Mouse (Mus musculus) limb, embryonic 10.5 days (tissue): Measurements from ENCODE around the gene Slc1a1. TPM values are rescaled to one million over a fixed set of nuclear protein-coding genes. Genes with fewer than 3 reads are reported as not detected.

Source experiments
- DNase-seq: peaks from one replicate; pipeline ENCODE4 v3.0.0-alpha.2; 2017; ENCODE audit warnings: low spot score
- H3K27ac ChIP-seq: fragments of 300-500 bp; sonication (generic); 2 replicates; pipeline ENCODE4 v1.5.1; 2016; ENCODE audit warnings: mild to moderate bottlenecking
- H3K27me3 ChIP-seq: fragments of 300-500 bp; sonication (generic); 2 replicates; pipeline ENCODE4 v1.6.1; 2016; ENCODE audit warnings: low read depth, mild to moderate bottlenecking; ENCODE audit not compliant: poor library complexity, severe bottlenecking
- H3K36me3 ChIP-seq: fragments of 300-500 bp; sonication (generic); 2 replicates; pipeline ENCODE4 v1.6.1; 2016; ENCODE audit warnings: mild to moderate bottlenecking, moderate library complexity
- H3K4me1 ChIP-seq: fragments of 300-500 bp; sonication (generic); 2 replicates; pipeline ENCODE4 v1.6.1; 2016
- H3K4me3 ChIP-seq: fragments of 300-500 bp; sonication (generic); 2 replicates; pipeline ENCODE4 v1.5.1; 2016; ENCODE audit warnings: mild to moderate bottlenecking, moderate library complexity
- H3K9me3 ChIP-seq: fragments of 300-500 bp; sonication (generic); replicated peaks from 2 replicates; pipeline ENCODE4 v1.6.1; 2016; ENCODE audit warnings: mild to moderate bottlenecking
- WGBS: fragments of 180-500 bp; shearing (Covaris S2); methylation state at CpG from one replicate; pipeline ENCODE4 v1.1.7; 2016; 5-methylcytosine and 5-hydroxymethylcytosine counted together
- polyA plus RNA-seq: library from polyadenylated mRNA; unstranded; fragments of >200 nt; fragmentation: Nextera tagmentation; extraction: Ambion mirVana; gene quantifications from 2 replicates; pipeline ENCODE4 v1.2.1, GENCODE M21; 2016

Gene Slc1a1
- polyA plus RNA-seq, 1 experiment from 2014 or later = 0.13 TPM

- H3K27ac ChIP-seq = no peak overlapping the region
- no peak overlapping the region for H3K4me3 ChIP-seq
- H3K9me3 ChIP-seq = no peaks in the 10 kb centered on the region
- H3K36me3 ChIP-seq = no peaks in the 10 kb centered on the region
- no peak for DNase-seq
- no peaks in the 10 kb centered on the region for H3K27me3 ChIP-seq
- no peaks in the 10 kb centered on the region; the same call in 1 of the 2 replicates for H3K4me1 ChIP-seq
- WGBS = 88% methylated on average over 1 of the region's 1 CpGs
Observed at GRCm38 (mm10) chr19:28865501-28865900, 30.7 kb downstream of the Slc1a1 start.

DNA sequence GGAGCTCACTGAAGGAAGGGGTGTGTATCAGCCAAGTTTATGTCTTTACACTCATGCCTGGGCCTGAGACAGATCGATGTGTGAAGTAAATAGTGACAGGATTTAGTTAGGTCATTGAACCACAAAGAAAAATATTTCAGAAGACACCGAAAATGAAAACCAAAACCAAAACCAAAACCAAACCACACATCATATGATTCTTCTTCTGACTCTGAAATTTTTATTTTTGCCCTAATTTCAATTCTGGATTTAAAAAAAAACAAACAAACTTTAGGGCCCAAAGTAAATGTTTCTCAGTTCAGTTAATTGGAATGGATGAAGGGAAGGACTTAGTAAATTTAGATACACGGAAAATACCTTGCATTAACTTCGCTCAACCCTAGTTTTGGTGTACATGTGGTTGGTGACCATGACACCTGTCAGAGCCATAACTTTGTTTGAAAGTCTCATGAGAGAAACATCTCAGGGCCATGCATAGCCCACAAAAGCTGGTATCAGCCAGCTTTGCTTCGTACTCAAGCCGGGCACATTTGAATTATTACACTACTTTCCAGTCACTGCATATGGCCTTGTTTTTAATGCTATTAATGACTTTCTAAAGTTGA is 34.5 kb downstream of the Slc1a1 start:
- Histone ChIP-seq H3K36me3 (no peaks in the 10 kb centered on the region), H3K4me3 (no peak overlapping the region), H3K9me3 (no peaks in the 10 kb centered on the region), H3K27me3 (no peaks in the 10 kb centered on the region), H3K4me1 (no peaks in the 10 kb centered on the region; the same call in 1 of the 2 replicates), H3K27ac (no peak overlapping the region)
- WGBS = 94% methylated on average over 6 of the region's 6 CpGs
- no peak for DNase-seq

- no peaks in the 10 kb centered on the region; the same call in 1 of the 2 replicates for H3K4me1 ChIP-seq
- no peak overlapping the region for H3K4me3 ChIP-seq
- H3K27ac ChIP-seq = no peak overlapping the region
- WGBS = 72% methylated on average over 2 of the region's 2 CpGs
- no peaks in the 10 kb centered on the region for H3K27me3 ChIP-seq
- DNase-seq = no peak
- no peaks in the 10 kb centered on the region for H3K9me3 ChIP-seq
- no peaks in the 10 kb centered on the region for H3K36me3 ChIP-seq
Observed at GRCm38 (mm10) chr19:28870351-28870750, 35.5 kb downstream of the Slc1a1 start.

GRCm38 (mm10) chr19:28879476-28879875 is 44.6 kb downstream of the Slc1a1 start:
- no peaks in the 10 kb centered on the region for H3K27me3 ChIP-seq
- no peak overlapping the region for H3K27ac ChIP-seq
- no peaks in the 10 kb centered on the region for H3K9me3 ChIP-seq
- no peak for DNase-seq
- H3K4me1 ChIP-seq = no peaks in the 10 kb centered on the region
- H3K4me3 ChIP-seq = no peak overlapping the region
- WGBS = 84% methylated on average over 2 of the region's 2 CpGs
- no peaks in the 10 kb centered on the region for H3K36me3 ChIP-seq

- WGBS = 62% methylated on average over 1 of the region's 1 CpGs
- no peaks in the 10 kb centered on the region for H3K9me3 ChIP-seq
- H3K36me3 ChIP-seq = no peaks in the 10 kb centered on the region
- no peaks in the 10 kb centered on the region for H3K4me1 ChIP-seq
- no peak overlapping the region for H3K4me3 ChIP-seq
- no peaks in the 10 kb centered on the region for H3K27me3 ChIP-seq
- DNase-seq = peak; percentile 45
- no peak overlapping the region for H3K27ac ChIP-seq
Observed at GRCm38 (mm10) chr19:28883126-28883525, 48.3 kb downstream of the Slc1a1 start.

- H3K9me3 ChIP-seq = no peaks in the 10 kb centered on the region
- H3K4me3 ChIP-seq = no peak overlapping the region
- H3K27ac ChIP-seq = no peak overlapping the region
- no peaks in the 10 kb centered on the region for H3K36me3 ChIP-seq
- 79% methylated on average over 1 of the region's 1 CpGs for WGBS
- no peak for DNase-seq
- peaks cover 3% of the 10 kb centered on the region; the same call in 1 of the 2 replicates for H3K4me1 ChIP-seq
- H3K27me3 ChIP-seq = no peaks in the 10 kb centered on the region
Observed at GRCm38 (mm10) chr19:28888496-28888895, 53.6 kb downstream of the Slc1a1 start.

DNA sequence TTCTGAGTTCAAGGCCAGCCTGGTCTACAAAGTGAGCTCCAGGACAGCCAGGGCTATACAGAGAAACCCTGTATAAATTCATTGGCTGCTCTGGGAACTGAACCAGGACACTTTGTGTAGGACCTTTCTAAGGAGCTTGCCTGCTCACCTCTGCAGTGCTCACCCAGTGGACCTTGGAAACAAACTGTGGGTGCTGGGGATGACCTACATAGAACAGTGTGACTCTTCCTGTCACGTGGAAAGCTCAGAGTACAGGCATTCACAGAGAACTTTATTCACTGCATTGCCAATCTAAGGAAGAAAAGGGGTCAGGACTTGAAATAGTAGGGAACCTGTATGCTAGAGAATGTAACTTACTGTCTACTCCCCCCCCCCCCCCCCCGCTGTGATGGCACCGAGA is 54.4 kb downstream of the Slc1a1 start:
- DNase-seq = no peak
- 59% methylated on average over 3 of the region's 3 CpGs for WGBS
- H3K9me3 ChIP-seq = no peaks in the 10 kb centered on the region

DNA sequence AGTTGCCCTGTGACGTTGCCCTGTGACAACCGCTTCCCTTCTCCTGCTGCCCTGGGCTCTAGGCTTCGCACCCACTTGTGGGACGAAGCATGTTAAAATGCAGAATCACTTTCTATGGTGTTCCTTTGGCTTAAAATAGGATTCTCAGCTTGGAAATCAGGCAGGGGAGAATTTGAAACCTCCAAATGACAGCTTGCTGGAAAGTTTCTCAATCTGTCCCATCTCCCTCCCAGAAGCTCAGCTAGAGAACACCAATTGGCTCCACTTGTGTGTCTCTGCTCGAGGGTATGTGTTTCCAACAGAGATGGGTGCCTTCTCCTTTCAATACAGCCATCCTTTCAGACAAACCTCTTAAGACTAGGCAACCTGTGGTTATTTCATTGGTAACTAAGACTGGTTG is 56.4 kb downstream of the Slc1a1 start:
- H3K4me3 ChIP-seq = no peak overlapping the region
- no peaks in the 10 kb centered on the region for H3K9me3 ChIP-seq
- H3K36me3 ChIP-seq = no peaks in the 10 kb centered on the region
- H3K4me1 ChIP-seq = peaks cover 6% of the 10 kb centered on the region; the same call in 1 of the 2 replicates
- no peak overlapping the region for H3K27ac ChIP-seq
- H3K27me3 ChIP-seq = no peaks in the 10 kb centered on the region
- WGBS = 60% methylated on average over 5 of the region's 5 CpGs
- DNase-seq = no peak

More for the DNA sequence above, 54.4 kb downstream of the Slc1a1 start:
- H3K27me3 ChIP-seq = no peaks in the 10 kb centered on the region
- no peak overlapping the region for H3K27ac ChIP-seq
- peaks cover 6% of the 10 kb centered on the region; the same call in 1 of the 2 replicates for H3K4me1 ChIP-seq
- H3K36me3 ChIP-seq = no peaks in the 10 kb centered on the region
- H3K4me3 ChIP-seq = no peak overlapping the region

DNA sequence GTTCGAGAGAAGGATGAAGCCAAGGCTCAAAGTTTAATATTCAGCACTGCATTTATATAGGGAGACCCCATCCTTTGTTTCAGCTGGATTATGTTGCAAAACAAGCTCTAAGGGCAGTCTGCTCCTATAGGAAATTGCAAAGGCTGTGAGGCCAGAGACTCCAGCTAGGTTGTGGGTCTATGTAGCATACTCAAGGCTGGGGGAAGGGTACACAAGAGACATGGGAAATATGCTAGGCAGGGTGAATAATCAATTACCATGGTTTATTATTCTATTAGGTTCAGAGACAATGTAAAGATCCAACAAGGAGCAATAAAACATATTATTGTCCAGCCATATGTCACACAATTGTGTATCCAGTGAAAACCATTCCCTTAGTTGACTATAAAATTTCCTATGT is 57.0 kb downstream of the Slc1a1 start:
- H3K9me3 ChIP-seq = no peaks in the 10 kb centered on the region
- peaks cover 6% of the 10 kb centered on the region; the same call in 1 of the 2 replicates for H3K4me1 ChIP-seq
- 97% methylated on average over 1 of the region's 1 CpGs for WGBS
- H3K27ac ChIP-seq = no peak overlapping the region
- H3K4me3 ChIP-seq = no peak overlapping the region
- no peak for DNase-seq
- H3K27me3 ChIP-seq = no peaks in the 10 kb centered on the region
- no peaks in the 10 kb centered on the region for H3K36me3 ChIP-seq

DNA sequence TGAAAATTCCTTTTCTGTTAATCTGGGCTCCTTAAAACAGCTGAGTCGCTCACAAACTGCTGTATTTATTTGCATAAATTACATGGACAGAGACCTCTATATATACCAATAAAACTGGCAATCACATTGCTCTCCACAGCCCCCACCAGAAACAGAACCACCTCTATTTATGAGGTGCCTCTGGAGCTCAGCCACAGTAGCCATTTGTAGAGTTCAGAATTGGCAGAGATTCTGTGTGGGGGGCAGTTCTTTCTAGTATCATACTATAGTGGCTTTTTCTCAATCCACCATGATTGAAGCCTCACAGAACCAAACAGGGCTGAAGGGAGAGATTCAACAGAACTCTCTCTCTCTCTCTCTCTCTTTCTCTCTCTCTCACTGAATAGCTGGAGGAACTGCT is 61.8 kb downstream of the Slc1a1 start:
- 79% methylated on average over 1 of the region's 1 CpGs for WGBS
- H3K4me3 ChIP-seq = no peak overlapping the region
- H3K4me1 ChIP-seq = peaks cover 6% of the 10 kb centered on the region; the same call in 1 of the 2 replicates
- no peaks in the 10 kb centered on the region for H3K9me3 ChIP-seq
- H3K27me3 ChIP-seq = no peaks in the 10 kb centered on the region
- H3K27ac ChIP-seq = no peak overlapping the region
- no peak for DNase-seq
- H3K36me3 ChIP-seq = no peaks in the 10 kb centered on the region

DNA sequence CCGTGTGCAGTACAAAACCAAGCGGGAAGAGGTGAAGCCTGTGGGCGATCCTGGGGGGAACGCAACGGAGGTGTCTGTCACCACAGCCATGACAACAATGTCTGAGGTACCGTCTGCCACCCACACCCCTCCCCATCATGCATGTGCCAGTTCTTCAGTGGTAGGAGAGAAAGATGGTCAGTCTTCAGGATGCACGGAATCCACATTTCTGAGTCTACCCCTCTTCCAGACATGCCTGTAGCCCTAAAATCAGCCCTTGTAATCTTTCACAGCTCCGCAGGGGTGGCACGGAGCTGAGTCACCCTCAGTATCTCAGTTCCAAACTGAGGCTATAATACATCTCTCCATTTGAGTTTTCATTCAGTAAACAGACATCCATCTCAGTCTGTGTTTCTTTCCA is 62.6 kb downstream of the Slc1a1 start:
- Histone ChIP-seq H3K27ac (no peak overlapping the region), H3K27me3 (no peaks in the 10 kb centered on the region), H3K4me1 (peaks cover 6% of the 10 kb centered on the region; the same call in 1 of the 2 replicates), H3K9me3 (no peaks in the 10 kb centered on the region), H3K36me3 (no peaks in the 10 kb centered on the region), H3K4me3 (no peak overlapping the region)
- DNase-seq = no peak
- WGBS = 89% methylated on average over 9 of the region's 9 CpGs

DNA sequence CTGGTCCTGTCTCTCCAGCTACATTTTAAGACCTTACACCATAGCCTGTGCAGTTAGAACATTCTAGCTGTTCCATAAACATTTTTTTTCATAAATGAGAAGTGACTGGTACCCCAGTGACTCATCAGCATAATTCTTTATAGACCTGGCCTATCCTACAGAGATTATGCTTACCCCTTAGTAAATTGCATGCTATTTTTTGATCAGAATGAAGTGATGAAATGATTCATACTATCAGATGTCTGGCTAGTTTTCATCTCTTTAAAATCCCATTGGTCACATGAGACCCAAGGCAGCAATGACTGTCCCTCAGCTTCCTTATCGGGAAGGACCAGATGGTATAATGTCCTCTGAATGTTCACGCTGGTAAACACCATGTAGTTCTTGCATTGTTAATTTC is 65.9 kb downstream of the Slc1a1 start:
- Histone ChIP-seq H3K4me3 (no peak overlapping the region), H3K27me3 (no peaks in the 10 kb centered on the region), H3K36me3 (no peaks in the 10 kb centered on the region), H3K9me3 (no peaks in the 10 kb centered on the region), H3K27ac (no peak overlapping the region), H3K4me1 (peaks cover 5% of the 10 kb centered on the region; the same call in 1 of the 2 replicates)
- no peak for DNase-seq
- WGBS = 96% methylated on average over 2 of the region's 2 CpGs

- Histone ChIP-seq H3K4me1 (peaks cover 7% of the 10 kb centered on the region), H3K27ac (no peak overlapping the region), H3K9me3 (no peaks in the 10 kb centered on the region), H3K4me3 (no peak overlapping the region), H3K36me3 (no peaks in the 10 kb centered on the region), H3K27me3 (no peaks in the 10 kb centered on the region)
- WGBS = 71% methylated on average over 2 of the region's 2 CpGs
- no peak for DNase-seq
Observed at GRCm38 (mm10) chr19:28902111-28902510, 67.3 kb downstream of the Slc1a1 start.

DNA sequence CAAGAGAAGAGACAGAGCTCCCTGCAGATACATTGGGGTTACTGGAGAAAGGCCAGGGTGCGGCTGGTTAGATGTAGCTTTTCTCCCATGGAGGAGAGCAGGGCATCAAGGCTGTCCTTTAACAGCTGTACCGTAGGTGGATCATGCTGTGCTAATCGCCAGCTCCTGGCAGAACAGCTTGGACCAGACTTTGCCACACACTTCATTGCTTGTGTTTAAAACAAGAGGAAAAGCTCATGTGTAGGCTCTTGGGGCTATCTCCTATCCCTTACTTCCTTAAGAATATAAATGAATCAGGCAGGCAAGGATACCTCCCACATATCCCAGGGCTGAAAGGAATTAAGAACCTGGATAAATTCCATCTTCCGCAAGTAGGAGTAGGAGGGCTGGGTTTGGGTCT is 68.0 kb downstream of the Slc1a1 start:
- DNase-seq = no peak
- peaks cover 14% of the 10 kb centered on the region for H3K4me1 ChIP-seq
- H3K9me3 ChIP-seq = no peaks in the 10 kb centered on the region
- no peaks in the 10 kb centered on the region for H3K36me3 ChIP-seq
- no peak overlapping the region for H3K27ac ChIP-seq
- H3K27me3 ChIP-seq = no peaks in the 10 kb centered on the region
- H3K4me3 ChIP-seq = no peak overlapping the region
- 94% methylated on average over 4 of the region's 4 CpGs for WGBS
